Mouse (Mus musculus) spleen, adult 2 months (tissue): Measurements from ENCODE around the gene Col7a1.

Experiments
- CTCF ChIP-seq: fragments of 200-500 bp; IDR thresholded peaks from 2 replicates; pipeline ENCODE4 v1.5.1; 2011; ENCODE audit warnings: mild to moderate bottlenecking, inconsistent platforms; ENCODE audit not compliant: insufficient read depth, insufficient read length, insufficient replicate concordance; ENCODE audit errors: extremely low read depth
- POLR2A ChIP-seq: fragments of 200-500 bp; IDR thresholded peaks from 2 replicates; pipeline ENCODE4 v1.6.1; 2011; ENCODE audit warnings: low read depth, low read length, inconsistent platforms

DNA sequence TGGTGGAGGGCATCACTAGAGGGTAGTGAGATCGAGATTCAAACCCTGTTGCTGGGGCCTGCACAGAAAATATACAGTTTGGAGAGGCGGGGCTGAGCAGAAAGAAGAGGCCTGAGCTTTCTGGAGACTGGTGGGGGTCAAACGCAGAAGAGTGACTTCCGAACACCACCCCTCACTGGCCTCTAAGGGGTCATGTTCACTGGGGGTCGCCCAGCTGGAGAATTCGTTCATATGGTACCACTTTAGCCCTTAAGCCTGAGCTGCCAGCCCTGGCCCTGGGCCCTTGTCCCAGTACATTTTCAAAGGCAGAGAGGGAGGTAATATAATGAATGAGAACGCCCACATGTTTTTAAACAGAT lies 37.1 kb downstream of the Col7a1 start:
- TF ChIP-seq CTCF (no peak), POLR2A (no peak)
